Mouse (Mus musculus) heart, embryonic 10.5 days (tissue): ENCODE measurements around the gene Slc12a8. TPM values are rescaled to one million over a fixed set of nuclear protein-coding genes. Genes with fewer than 3 reads are reported as not detected.
"Not testable (repeated sequence)": the region's sequence is repeated elsewhere in the genome, so short reads cannot be mapped to it uniquely, and the experiment has no call there.

ENCODE experiments used
- DNase-seq: peaks from one replicate; pipeline ENCODE4 v3.0.0-alpha.2; 2017; ENCODE audit warnings: low spot score
- H3K27ac ChIP-seq: fragments of 300-500 bp; sonication (generic); 2 replicates; pipeline ENCODE4 v1.5.1; 2016; ENCODE audit warnings: mild to moderate bottlenecking
- H3K27me3 ChIP-seq: fragments of 300-500 bp; sonication (generic); 2 replicates; pipeline ENCODE4 v1.6.1; 2016; ENCODE audit warnings: mild to moderate bottlenecking; ENCODE audit not compliant: poor library complexity, insufficient read depth, severe bottlenecking
- H3K36me3 ChIP-seq: fragments of 300-500 bp; sonication (generic); 2 replicates; pipeline ENCODE4 v1.6.1; 2016; ENCODE audit warnings: mild to moderate bottlenecking, moderate library complexity
- H3K4me1 ChIP-seq: fragments of 300-500 bp; sonication (generic); 2 replicates; pipeline ENCODE4 v1.6.1; 2016; ENCODE audit warnings: mild to moderate bottlenecking
- H3K4me3 ChIP-seq: fragments of 300-500 bp; sonication (generic); 2 replicates; pipeline ENCODE4 v1.5.1; 2016; ENCODE audit warnings: mild to moderate bottlenecking, moderate library complexity
- H3K9me3 ChIP-seq: fragments of 300-500 bp; sonication (generic); 2 replicates; pipeline ENCODE4 v1.6.1; 2016; ENCODE audit warnings: mild to moderate bottlenecking, moderate library complexity
- WGBS: fragments of 180-500 bp; shearing (Covaris S2); methylation state at CpG from one replicate; pipeline ENCODE4 v1.1.7; 2016; 5-methylcytosine and 5-hydroxymethylcytosine counted together
- polyA plus RNA-seq: library from polyadenylated mRNA; unstranded; fragments of >200 nt; fragmentation: Nextera tagmentation; extraction: Ambion mirVana; gene quantifications from 2 replicates; pipeline ENCODE4 v1.2.1, GENCODE M21; 2016

Gene Slc12a8
- 0.99 and 1.6 TPM in 2 replicates for polyA plus RNA-seq

DNA sequence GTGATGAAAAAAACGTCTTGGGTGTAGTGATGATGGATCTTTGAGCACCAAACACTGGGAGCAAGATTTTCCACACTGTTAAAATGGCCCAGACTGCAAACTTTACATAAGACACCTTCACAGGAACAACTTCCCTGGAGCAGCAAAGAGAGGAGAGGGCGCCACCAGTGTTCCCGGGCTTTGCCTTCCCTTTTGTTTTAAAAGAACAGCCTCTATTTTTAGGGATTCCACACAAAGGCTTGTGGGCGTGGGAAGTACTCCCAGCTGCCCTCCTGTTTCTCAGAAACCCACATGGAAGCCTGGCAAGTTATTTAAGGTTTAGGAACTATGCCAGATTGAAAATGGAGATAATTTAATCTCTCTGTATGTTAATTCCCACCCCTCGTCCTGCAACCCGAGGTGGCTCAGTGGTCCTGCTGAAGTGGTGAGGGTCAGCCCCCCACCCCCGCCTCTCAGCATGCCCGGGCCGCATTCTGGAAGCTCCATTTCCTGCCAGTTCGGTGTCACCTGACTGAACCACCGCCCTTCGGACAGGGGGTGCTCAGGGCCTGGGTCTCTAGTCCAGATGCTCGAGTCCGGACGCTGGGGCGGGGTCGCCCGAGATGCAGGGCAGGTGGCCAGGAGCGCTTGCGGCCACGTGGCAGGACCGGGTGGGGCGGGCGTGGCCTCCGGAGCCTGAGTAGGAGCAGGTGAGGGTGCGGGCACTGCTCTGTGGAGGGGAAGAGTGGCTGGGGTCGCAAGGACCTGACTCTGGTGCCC lies at the start of gene Slc12a8:
Gene Slc12a8 (plus strand): TSS at position 522 of the 759 bp plus-strand sequence.
- Histone ChIP-seq H3K4me3 (peak within 1 kb of the TSS; percentile 59), H3K27me3 (peaks cover 11% of the 10 kb centered on the region; the same call in 1 of the 2 replicates), H3K4me1 (peaks cover 16% of the 10 kb centered on the region), H3K27ac (peak within 1 kb of the TSS; percentile 74), H3K36me3 (no peaks in the 10 kb centered on the region), H3K9me3 (no peaks in the 10 kb centered on the region)
- DNase-seq = no peak
- 3% methylated on average over 25 of the region's 27 CpGs for WGBS

DNA sequence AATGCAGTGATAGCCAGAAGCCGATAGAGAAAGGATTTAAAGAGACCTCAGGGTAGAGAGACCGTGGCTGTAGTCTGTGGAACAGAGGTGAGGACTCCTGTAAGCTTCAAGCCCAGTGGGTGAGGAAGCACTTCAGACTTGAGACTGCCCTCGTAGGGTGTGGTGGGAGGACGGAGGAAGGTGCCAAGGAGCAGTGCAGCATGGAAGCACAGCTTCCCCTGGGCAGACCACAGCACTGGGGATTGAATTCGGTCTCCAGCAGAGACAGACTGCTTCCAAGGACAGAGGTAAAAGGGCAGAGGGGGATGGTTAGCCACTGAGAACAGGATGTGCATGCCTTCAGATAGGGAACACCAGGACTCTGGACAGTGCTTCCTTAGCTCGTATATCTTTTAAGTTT lies 49.7 kb upstream of the Slc12a8 start:
- H3K36me3 ChIP-seq = peaks cover 23% of the 10 kb centered on the region
- H3K4me3 ChIP-seq = no peak overlapping the region
- H3K27me3 ChIP-seq = no peaks in the 10 kb centered on the region
- no peaks in the 10 kb centered on the region for H3K9me3 ChIP-seq
- H3K27ac ChIP-seq = no peak overlapping the region
- H3K4me1 ChIP-seq = peaks cover 5% of the 10 kb centered on the region
- 66% methylated on average over 6 of the region's 6 CpGs for WGBS
- no peak for DNase-seq

DNA sequence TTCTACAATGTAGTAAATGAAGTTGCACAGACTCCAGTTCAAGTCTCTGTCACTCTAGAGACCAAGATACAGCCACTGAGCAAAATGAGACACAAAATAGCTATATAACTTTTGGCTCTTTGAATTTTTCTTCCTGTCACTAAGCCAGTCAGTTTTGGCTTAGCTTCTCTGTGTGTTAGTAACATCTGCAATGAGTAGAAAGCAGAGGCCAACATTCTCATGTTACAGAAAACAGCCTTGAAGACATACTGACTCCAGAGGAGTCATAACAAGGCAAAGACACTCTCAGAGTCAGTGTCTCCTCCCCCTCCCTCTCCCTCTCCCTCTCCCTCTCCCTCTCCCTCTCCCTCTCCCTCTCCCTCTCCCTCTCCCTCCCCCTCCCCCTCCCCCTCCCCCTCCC lies 47.2 kb upstream of the Slc12a8 start:
- peaks cover 39% of the 10 kb centered on the region for H3K36me3 ChIP-seq
- no peak overlapping the region for H3K4me3 ChIP-seq
- H3K4me1 ChIP-seq = peaks cover 5% of the 10 kb centered on the region
- H3K27me3 ChIP-seq = no peaks in the 10 kb centered on the region
- H3K9me3 ChIP-seq = no peaks in the 10 kb centered on the region
- H3K27ac ChIP-seq = no peak overlapping the region
- DNase-seq = no peak

DNA sequence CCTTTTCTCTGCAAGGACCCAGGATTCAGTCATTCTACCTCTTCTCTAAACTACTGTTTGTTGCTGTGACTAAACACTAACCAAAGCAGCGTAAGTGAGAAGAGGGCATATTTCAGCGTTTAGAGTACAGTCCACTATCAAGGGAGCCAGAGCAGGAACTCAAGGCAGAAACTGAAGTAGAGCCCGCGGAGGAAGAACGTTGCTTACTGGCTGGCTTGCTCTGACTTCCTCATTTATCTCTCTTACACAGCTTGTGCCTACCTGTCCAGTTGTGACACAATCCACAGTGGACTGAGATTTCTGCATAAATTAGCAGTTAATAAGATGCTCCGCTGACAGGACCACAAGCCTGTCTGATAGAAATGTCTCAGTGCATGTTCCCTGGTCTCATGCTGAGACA lies 42.7 kb upstream of the Slc12a8 start:
- H3K9me3 ChIP-seq = no peaks in the 10 kb centered on the region
- DNase-seq = peak; percentile 28
- WGBS = 93% methylated on average over 6 of the region's 6 CpGs
- H3K4me3 ChIP-seq = no peak overlapping the region
- no peak overlapping the region for H3K27ac ChIP-seq
- no peaks in the 10 kb centered on the region for H3K4me1 ChIP-seq
- peaks cover 58% of the 10 kb centered on the region for H3K36me3 ChIP-seq
- H3K27me3 ChIP-seq = no peaks in the 10 kb centered on the region

DNA sequence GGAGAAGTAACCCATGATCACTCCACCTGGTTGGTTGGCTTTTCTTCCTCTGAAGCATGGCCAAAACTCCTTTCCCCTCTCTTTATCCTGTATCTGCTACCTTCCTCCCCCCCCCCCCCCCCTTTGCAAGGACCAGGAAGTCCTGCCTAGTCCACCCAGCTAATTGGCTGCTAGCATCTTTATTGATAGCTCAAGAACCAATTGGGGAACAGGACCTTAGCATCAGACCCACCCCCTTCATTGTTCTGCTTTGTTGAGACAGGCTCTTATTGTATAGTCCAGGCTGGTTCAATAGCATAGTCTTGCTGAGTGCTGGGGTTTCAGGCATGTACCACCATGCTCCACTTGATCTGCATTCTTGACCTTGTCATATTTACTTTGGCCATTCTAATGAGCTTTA lies 37.2 kb upstream of the Slc12a8 start:
- H3K4me1 ChIP-seq = no peaks in the 10 kb centered on the region
- peaks cover 58% of the 10 kb centered on the region for H3K36me3 ChIP-seq
- no peaks in the 10 kb centered on the region for H3K27me3 ChIP-seq
- no peaks in the 10 kb centered on the region for H3K9me3 ChIP-seq
- H3K27ac ChIP-seq = no peak overlapping the region
- H3K4me3 ChIP-seq = no peak overlapping the region
- no peak for DNase-seq

DNA sequence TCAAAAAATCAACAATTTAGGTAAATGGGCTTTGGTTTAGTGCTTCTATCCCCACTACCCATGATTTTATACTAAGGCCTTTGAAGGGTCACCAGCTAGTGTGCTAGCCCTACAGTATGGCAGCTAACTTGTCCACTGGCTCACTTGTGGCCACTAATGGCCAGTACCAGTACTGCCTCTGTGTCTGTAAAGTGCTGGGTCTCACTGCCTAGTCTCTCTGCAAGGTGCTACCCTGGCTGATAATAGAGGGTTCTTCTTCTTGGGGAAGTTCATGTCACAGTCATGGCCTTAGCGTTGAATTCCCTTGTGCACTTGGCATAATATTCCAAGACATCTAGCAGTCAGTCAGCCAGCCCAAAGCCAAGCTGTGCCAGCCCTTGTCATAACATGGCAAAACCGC lies 36.0 kb upstream of the Slc12a8 start:
- WGBS = 89% methylated on average over 2 of the region's 2 CpGs

DNA sequence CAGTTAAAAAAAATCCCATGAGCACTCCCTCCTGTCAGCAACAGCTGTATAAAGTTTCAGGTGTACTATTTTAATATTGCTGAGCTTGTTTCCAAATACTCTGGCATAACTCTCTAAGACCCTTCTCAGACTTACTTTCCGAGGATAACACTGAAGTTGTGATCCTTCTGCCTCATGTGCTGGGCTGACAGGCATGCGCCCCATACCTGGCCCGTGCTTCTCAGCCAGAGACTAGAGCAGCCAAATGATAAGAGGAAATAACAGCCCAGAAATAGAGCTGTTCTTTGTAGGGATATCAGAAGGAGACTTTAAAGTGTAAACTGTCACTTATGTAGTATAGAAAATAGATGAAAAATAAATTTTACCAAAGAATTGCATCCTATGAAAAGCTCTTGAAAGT lies 34.8 kb upstream of the Slc12a8 start:
- Histone ChIP-seq H3K9me3 (no peaks in the 10 kb centered on the region), H3K27me3 (no peaks in the 10 kb centered on the region), H3K27ac (no peak overlapping the region), H3K4me3 (no peak overlapping the region), H3K4me1 (no peaks in the 10 kb centered on the region), H3K36me3 (peaks cover 45% of the 10 kb centered on the region)
- WGBS = 70% methylated on average over 3 of the region's 3 CpGs
- peak; percentile 45 for DNase-seq

More for the DNA sequence above, 36.0 kb upstream of the Slc12a8 start:
- Histone ChIP-seq H3K27ac (no peak overlapping the region), H3K4me3 (no peak overlapping the region), H3K4me1 (no peaks in the 10 kb centered on the region), H3K36me3 (peaks cover 56% of the 10 kb centered on the region), H3K27me3 (no peaks in the 10 kb centered on the region), H3K9me3 (no peaks in the 10 kb centered on the region)
- DNase-seq = peak; percentile 75

DNA sequence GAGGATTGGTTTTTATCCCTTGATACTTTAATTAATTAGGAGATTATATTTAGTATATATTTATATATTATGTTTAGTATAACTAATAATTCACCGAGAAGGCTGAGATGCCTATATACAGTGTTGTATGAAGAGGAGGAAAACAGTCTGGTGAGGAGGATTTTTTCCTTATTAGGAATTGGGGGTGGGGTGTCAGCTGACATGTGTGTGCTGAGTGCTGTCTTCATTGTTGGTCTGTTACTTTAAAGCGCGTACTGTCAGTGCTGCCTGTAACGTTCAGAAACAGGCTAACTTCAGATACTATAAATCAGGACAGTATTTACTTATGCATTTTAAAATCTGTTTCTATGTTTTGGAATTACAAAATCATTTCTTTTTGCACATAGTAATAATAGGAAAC lies 29.4 kb upstream of the Slc12a8 start:
- H3K4me1 ChIP-seq = no peaks in the 10 kb centered on the region
- H3K4me3 ChIP-seq = no peak overlapping the region
- H3K27me3 ChIP-seq = no peaks in the 10 kb centered on the region
- no peak for DNase-seq
- peaks cover 42% of the 10 kb centered on the region for H3K36me3 ChIP-seq
- no peaks in the 10 kb centered on the region for H3K9me3 ChIP-seq
- H3K27ac ChIP-seq = no peak overlapping the region
- WGBS = 74% methylated on average over 4 of the region's 4 CpGs

DNA sequence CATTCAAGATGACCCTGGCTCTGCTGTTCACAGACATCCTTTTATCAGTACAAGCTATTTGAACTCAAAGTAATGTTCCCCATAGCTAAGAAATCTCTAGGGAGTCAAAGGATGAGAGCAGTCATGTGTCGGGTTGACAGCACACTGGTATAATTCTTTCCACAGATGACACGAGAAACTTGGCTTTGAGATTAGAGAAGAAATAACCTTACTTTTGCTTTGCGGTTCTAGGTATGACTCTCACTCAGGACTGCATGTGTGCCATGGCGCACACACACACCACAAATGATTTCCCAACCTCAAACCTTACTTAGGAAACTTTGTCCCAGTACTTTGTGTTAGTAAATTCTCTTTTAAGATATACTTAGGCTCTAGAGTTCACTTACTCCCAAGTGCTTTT lies 22.8 kb upstream of the Slc12a8 start:
- Histone ChIP-seq H3K4me3 (no peak overlapping the region), H3K27ac (no peak overlapping the region), H3K9me3 (no peaks in the 10 kb centered on the region), H3K36me3 (peaks cover 38% of the 10 kb centered on the region), H3K4me1 (no peaks in the 10 kb centered on the region), H3K27me3 (no peaks in the 10 kb centered on the region)
- no peak for DNase-seq
- WGBS = 94% methylated on average over 4 of the region's 4 CpGs

DNA sequence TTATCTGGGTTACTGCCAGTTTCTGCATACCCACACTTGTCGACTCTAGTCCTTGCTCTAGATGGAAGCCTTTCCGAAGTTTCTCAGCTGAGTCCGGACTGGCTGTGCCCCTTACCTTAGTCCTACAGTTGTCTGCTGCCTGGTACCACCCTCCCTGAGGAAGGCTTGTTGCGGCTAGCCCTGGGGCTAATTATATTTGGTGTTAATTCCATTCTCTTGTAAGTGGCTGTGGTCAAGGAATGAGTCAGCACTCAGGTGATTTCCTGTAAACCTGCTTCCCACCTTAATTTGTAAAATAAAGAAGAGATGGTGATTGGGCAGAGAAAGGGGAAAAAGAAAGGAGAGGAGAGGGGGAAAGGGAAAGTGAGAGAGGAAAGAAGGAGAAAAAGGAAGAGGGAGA lies 9.0 kb upstream of the Slc12a8 start:
- no peak overlapping the region for H3K4me3 ChIP-seq
- no peak overlapping the region for H3K27ac ChIP-seq
- H3K9me3 ChIP-seq = no peaks in the 10 kb centered on the region
- H3K36me3 ChIP-seq = no peaks in the 10 kb centered on the region; the same call in 1 of the 2 replicates
- H3K27me3 ChIP-seq = no peaks in the 10 kb centered on the region
- no peak for DNase-seq
- WGBS = 88% methylated on average over 4 of the region's 4 CpGs
- H3K4me1 ChIP-seq = no peaks in the 10 kb centered on the region

DNA sequence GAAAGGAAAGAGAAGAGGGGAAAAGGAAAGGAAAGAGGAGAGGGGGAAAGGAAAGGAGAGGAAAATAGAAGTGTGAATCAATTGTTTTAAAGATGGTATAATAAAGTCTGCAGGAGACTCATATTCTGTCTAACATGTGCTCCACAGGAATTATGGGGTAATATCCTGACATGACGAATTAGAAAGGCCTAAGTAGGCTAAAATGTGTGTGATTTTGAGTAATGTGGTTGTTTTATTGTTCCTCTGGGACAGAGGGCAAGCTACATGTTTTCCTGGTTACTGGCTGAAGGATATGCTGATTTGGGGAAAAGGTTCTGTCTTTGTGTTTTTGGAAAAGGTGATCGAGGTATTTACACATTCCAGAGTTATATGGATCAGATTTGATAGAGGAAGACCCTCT lies 7.9 kb upstream of the Slc12a8 start:
- H3K9me3 ChIP-seq, H3K36me3 ChIP-seq, H3K4me3 ChIP-seq, DNase-seq, H3K27ac ChIP-seq, H3K4me1 ChIP-seq, H3K27me3 ChIP-seq: not testable (repeated sequence)
- 87% methylated on average over 2 of the region's 2 CpGs for WGBS

DNA sequence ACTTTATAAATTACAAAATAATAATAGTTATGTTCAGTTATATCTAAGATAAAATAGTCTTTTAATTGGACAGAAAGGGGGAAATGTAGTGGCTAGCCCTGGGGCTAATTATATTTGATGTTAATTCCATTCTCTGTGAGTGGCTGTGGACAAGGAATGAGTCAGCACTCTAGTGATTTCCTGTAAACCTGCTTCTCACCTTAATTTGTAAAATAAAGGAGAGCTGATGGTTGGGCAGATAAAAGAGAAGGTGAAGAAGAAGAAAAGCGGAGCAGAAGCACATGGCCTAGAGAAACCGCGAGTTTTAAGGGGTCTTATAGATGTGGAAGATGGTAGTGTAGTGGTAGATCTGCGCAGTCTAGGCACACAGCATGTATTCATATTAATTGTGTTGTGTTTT lies 6.3 kb upstream of the Slc12a8 start:
- H3K4me3 ChIP-seq, H3K27me3 ChIP-seq, H3K36me3 ChIP-seq, H3K9me3 ChIP-seq, DNase-seq, H3K27ac ChIP-seq, H3K4me1 ChIP-seq: not testable (repeated sequence)
- WGBS = 92% methylated on average over 4 of the region's 4 CpGs

DNA sequence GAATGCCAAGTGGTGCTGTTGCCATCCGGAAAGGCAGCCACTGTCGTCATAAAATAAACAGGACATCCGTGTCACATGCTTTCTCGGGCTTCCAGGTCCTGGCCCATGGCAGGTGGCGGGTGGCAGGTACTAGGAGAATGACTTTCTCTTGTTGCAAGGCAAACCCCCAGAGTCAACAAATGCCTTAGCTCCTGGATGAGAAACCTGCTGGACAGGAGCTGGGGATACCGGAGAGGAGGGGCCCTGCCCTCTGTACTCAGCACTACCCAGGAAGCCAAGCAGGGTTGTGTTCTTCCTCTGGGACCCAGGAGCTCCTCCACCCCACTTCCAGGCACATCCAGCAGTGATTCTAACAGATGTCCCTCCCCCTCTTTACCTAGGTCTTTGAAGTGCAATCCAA lies 4.6 kb upstream of the Slc12a8 start:
- Histone ChIP-seq H3K27me3 (peaks cover 5% of the 10 kb centered on the region; the same call in 1 of the 2 replicates), H3K9me3 (no peaks in the 10 kb centered on the region), H3K4me3 (no peak overlapping the region), H3K36me3 (no peaks in the 10 kb centered on the region), H3K4me1 (peaks cover 9% of the 10 kb centered on the region), H3K27ac (no peak overlapping the region)
- DNase-seq = no peak
- 65% methylated on average over 6 of the region's 6 CpGs for WGBS

DNA sequence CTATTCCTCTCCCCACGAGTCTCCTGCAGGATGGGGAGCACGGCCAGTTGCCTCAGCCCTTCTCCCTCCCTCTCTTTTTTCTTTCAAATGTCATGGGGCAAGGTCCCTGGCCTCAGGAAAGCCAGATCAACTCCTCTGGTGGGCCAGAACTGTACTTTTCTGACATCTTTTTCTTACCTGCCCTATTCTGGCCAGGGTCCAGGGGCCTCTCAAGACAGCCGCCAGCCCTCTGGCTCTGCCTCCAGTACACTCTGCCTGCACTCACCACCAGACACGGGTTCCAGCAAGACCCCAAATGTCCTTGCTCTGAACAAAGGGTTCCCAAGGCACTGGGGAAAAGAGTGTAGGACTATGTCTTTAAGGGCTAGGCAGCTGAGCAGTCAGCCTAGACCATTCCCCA lies 499 bp downstream of the Slc12a8 start:
- H3K36me3 ChIP-seq = no peaks in the 10 kb centered on the region
- peak overlapping the region; percentile 59 for H3K4me3 ChIP-seq
- no peak for DNase-seq
- 23% methylated on average over 4 of the region's 4 CpGs for WGBS
- H3K27me3 ChIP-seq = peaks cover 11% of the 10 kb centered on the region; the same call in 1 of the 2 replicates
- peaks cover 16% of the 10 kb centered on the region for H3K4me1 ChIP-seq
- H3K9me3 ChIP-seq = no peaks in the 10 kb centered on the region
- H3K27ac ChIP-seq = peak overlapping the region; percentile 74
